Mouse (Mus musculus) limb, embryonic 11.5 days (tissue): ENCODE measurements around the gene Pxn. TPM values are rescaled to one million over a fixed set of nuclear protein-coding genes. Genes with fewer than 3 reads are reported as not detected.

Experiments
- ATAC-seq: fragments of 200-750 bp; cut with Nextera tagmentation; 2 replicates; pipeline ENCODE4 v1.8.0; 2017; ENCODE audit warnings: low read depth; ENCODE audit not compliant: insufficient number of reproducible peaks, low FRiP score, low TSS enrichment
- DNase-seq: peaks from one replicate; pipeline ENCODE4 v3.0.0-alpha.2; 2015; ENCODE audit warnings: low spot score
- H3K27ac ChIP-seq: fragments of 300-500 bp; sonication (generic); replicated peaks from 2 replicates; pipeline ENCODE4 v1.5.1; 2014; ENCODE audit warnings: low read depth, mild to moderate bottlenecking, low read length
- H3K27me3 ChIP-seq: fragments of 300-500 bp; sonication (generic); 2 replicates; pipeline ENCODE4 v1.6.1; 2014; ENCODE audit warnings: mild to moderate bottlenecking, low read length, mixed read lengths; ENCODE audit not compliant: control insufficient read depth, insufficient read depth
- H3K36me3 ChIP-seq: fragments of 300-500 bp; sonication (generic); 2 replicates; pipeline ENCODE4 v1.6.1; 2014; ENCODE audit warnings: mild to moderate bottlenecking, low read length, moderate library complexity, mixed read lengths; ENCODE audit not compliant: control insufficient read depth, insufficient read depth
- H3K4me1 ChIP-seq: fragments of 300-500 bp; sonication (generic); 2 replicates; pipeline ENCODE4 v1.6.1; 2014; ENCODE audit warnings: low read length, mixed read lengths; ENCODE audit not compliant: control insufficient read depth, insufficient read depth
- H3K4me2 ChIP-seq: fragments of 300-500 bp; sonication (generic); 2 replicates; pipeline ENCODE4 v1.6.1; 2014; ENCODE audit warnings: low read depth, mild to moderate bottlenecking, moderate library complexity; ENCODE audit not compliant: severe bottlenecking
- H3K4me3 ChIP-seq: fragments of 300-500 bp; sonication (generic); 2 replicates; pipeline ENCODE4 v1.5.1; 2014; ENCODE audit warnings: low read depth, low read length
- H3K9ac ChIP-seq: fragments of 300-500 bp; sonication (generic); 2 replicates; pipeline ENCODE4 v1.6.1; 2014; ENCODE audit warnings: mild to moderate bottlenecking, low read length
- H3K9me3 ChIP-seq: fragments of 300-500 bp; sonication (generic); 2 replicates; pipeline ENCODE4 v1.6.1; 2016; ENCODE audit warnings: low read length; ENCODE audit not compliant: control insufficient read depth
- WGBS: fragments of 180-500 bp; shearing (Covaris S2); extraction: QIAGEN DNeasy Blood & Tissue Kit; methylation state at CpG from one replicate; pipeline ENCODE4 v1.1.7; 2014; 5-methylcytosine and 5-hydroxymethylcytosine counted together
- polyA plus RNA-seq: library from polyadenylated mRNA; unstranded; fragments of >200 nt; fragmentation: Nextera tagmentation; extraction: Ambion mirVana; gene quantifications from 2 replicates; pipeline ENCODE4 v1.2.1, GENCODE M21; 2014

The Pxn gene
- polyA plus RNA-seq, 1 experiment from 2014 or later: 17.7 TPM

DNA sequence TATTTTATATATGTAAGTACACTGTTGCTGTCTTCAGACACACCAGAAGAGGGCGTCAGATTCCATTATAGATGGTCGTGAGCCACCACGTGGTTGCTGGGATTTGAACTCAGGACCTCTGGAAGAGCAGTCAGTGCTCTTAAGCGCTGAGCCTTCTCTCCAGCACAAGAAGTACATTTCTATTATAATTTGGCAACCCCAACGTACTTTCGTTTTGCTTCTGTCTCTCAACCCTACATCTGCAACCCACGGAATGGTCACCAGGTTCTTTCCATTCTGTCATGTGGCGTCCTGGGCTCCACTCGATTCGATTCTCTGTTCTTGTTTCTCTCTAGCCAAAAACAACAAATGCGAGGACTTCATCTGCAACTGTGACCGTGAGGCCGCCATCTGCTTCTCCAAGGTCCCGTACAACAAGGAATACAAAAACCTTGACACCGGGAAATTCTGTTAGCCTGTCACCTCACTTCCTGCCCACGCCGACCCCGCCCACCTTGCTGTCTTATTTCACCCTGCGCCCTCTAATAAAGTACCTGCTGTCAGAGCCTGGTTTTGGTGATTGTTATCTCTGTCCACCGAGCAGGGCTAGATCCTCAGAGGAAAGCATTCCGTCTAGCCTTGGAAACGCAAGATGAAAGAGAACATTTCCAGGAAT is 32.2 kb upstream of the Pxn start:
- H3K4me1 ChIP-seq: 0 out of 2 replicates have a peak, but pooled peaks cover 7% of the 10 kb centered on the region
- ATAC-seq (no peak), DNase-seq (no peak)
- no peak overlapping the region for H3K9ac ChIP-seq
- H3K27me3 ChIP-seq: peaks cover under 1% of the 10 kb centered on the region; the same call in 1 of the 2 replicates
- no peak overlapping the region for H3K4me3 ChIP-seq
- no peak overlapping the region for H3K4me2 ChIP-seq
- H3K36me3 ChIP-seq: no peaks in the 10 kb centered on the region
- 74% methylated on average over 22 of the region's 22 CpGs for WGBS
- H3K27ac ChIP-seq: no peak overlapping the region
- no peaks in the 10 kb centered on the region for H3K9me3 ChIP-seq

DNA sequence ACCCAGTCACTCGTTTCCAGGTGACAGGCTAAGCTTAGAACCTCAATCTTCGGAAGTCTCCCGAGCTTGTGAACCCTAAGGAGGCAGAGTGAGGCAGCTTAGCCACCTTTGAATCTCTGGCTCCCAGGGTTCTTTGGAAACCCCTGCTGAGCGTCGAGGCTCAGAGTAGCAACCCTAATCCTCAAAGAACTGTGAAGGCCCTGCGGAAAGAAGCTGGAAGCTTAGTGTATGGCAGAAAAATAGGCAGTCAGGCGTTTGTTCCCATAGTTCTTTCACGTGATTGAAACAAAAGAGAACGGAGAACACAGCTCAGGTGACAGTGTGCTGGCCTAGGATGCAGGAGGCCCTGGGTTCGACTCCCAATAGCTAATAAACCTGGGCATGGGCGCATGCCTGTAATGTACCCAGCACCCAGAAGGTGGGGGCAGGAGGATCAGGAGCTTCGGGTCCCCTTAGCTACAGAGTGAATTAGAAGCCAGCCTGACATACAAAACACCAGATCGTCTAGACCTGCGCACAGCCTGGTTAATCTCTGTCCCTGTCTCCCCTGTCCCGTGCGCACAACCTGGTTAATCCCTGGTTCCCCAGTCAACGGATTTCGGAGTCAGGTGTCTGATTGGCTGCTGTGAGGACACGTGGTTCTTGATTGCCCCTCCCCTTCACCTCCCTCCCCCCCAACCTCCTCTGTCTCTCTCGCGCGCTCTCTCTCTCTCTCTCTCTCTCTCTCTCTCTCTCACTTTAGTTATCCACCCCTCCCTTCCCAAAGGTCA is 31.0 kb upstream of the Pxn start:
- 11% methylated on average over 22 of the region's 22 CpGs for WGBS
- Histone ChIP-seq H3K27ac (0 out of 2 replicates have a peak overlapping the region, but pooled peaks have one; percentile 21), H3K36me3 (no peaks in the 10 kb centered on the region), H3K4me2 (peak overlapping the region; percentile 51), H3K9ac (peak overlapping the region; percentile 45), H3K4me1 (0 out of 2 replicates have a peak, but pooled peaks cover 7% of the 10 kb centered on the region), H3K9me3 (no peaks in the 10 kb centered on the region), H3K27me3 (peaks cover 5% of the 10 kb centered on the region; the same call in 1 of the 2 replicates), H3K4me3 (peak overlapping the region; percentile 23)
- DNase-seq (peak; percentile 63), ATAC-seq (peak; percentile 74)

DNA sequence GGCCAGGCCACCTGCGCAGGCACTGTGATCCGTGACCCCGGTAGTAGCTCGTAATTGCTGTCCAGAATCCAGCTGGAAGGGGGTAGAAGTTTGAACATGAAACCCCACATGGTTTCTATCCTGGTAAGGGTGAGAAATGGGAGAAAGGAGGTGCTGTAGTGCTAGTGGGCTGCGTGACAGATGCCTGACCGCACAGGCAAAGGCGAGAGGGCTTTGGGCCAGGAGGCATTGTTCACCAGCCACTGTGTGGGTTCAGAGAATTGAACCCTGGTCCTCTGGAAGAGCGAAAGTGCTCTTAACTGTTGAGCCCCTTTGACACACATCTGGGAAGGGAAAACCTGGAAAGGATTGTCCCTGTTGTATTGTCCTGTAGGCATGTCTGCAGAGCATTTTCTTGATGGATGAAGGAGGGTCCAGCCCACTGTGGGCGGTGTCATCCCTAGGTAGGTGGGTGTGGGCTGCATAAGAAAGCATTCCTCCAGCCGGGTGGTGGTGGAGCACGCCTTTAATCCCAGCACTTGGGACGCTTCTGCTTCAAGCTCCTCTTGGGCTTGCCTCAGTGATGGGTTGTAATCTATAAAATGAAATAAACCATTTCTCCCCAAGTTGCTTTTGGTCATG is 30.3 kb upstream of the Pxn start:
- H3K9ac ChIP-seq: peak overlapping the region; percentile 35; the same call in 1 of the 2 replicates
- no peaks in the 10 kb centered on the region for H3K9me3 ChIP-seq
- ATAC-seq (peak; percentile 21; the same call in 1 of the 2 replicates), DNase-seq (no peak)
- WGBS: 31% methylated on average over 12 of the region's 12 CpGs
- H3K27ac ChIP-seq: no peak overlapping the region
- peak overlapping the region; percentile 23 for H3K4me3 ChIP-seq
- H3K27me3 ChIP-seq: peaks cover 10% of the 10 kb centered on the region; the same call in 1 of the 2 replicates
- H3K4me1 ChIP-seq: 0 out of 2 replicates have a peak, but pooled peaks cover 3% of the 10 kb centered on the region
- H3K36me3 ChIP-seq: no peaks in the 10 kb centered on the region
- peak overlapping the region; percentile 51 for H3K4me2 ChIP-seq

DNA sequence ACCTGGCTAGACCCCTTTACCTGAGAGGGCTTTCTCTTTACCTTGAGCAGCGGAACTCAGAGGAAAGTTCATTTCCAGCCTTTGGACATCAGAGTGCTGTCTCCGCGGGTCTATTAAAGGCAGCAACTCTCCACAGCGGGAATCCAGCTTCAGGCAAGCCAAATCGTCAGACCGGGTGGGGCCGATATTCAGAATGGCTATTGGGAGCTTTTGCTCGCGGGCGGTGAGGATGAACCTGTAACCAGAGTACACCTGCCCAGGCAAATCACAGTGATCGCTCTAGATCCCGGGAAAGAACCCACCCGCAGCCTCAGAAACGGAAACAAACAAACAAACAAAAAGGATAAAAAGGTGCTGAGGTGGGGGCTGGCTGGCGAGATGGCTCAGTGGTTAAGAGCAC is 26.9 kb upstream of the Pxn start:
- 37% methylated on average over 15 of the region's 15 CpGs for WGBS
- H3K36me3 ChIP-seq: no peaks in the 10 kb centered on the region
- H3K4me2 ChIP-seq: no peak overlapping the region; the same call in 1 of the 2 replicates
- peaks cover 17% of the 10 kb centered on the region for H3K27me3 ChIP-seq
- peaks cover 8% of the 10 kb centered on the region; the same call in 1 of the 2 replicates for H3K4me1 ChIP-seq
- H3K4me3 ChIP-seq: no peak overlapping the region
- ATAC-seq (no peak), DNase-seq (no peak)
- no peaks in the 10 kb centered on the region for H3K9me3 ChIP-seq
- no peak overlapping the region for H3K27ac ChIP-seq
- H3K9ac ChIP-seq: no peak overlapping the region

DNA sequence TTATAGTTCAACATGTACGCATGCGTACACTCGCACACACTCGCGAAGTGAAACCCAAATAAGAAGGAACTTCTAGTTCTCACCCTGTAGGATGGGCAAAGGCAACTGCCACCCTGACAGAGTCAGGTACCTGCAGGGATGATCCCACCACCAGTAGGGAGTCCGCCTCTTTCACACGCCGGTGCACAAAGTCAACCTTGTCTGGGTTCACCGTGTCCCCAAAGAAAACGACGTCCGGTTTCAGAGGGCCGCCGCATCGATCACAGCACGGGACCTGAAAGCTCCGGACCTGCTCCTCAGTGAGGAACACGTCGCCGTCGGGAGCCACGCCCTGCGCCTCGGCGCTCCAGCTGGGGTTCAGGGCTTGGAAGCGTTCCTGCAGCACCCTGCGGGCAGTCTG is 26.4 kb upstream of the Pxn start:
- WGBS: 17% methylated on average over 27 of the region's 27 CpGs
- H3K9ac ChIP-seq: no peak overlapping the region

DNA sequence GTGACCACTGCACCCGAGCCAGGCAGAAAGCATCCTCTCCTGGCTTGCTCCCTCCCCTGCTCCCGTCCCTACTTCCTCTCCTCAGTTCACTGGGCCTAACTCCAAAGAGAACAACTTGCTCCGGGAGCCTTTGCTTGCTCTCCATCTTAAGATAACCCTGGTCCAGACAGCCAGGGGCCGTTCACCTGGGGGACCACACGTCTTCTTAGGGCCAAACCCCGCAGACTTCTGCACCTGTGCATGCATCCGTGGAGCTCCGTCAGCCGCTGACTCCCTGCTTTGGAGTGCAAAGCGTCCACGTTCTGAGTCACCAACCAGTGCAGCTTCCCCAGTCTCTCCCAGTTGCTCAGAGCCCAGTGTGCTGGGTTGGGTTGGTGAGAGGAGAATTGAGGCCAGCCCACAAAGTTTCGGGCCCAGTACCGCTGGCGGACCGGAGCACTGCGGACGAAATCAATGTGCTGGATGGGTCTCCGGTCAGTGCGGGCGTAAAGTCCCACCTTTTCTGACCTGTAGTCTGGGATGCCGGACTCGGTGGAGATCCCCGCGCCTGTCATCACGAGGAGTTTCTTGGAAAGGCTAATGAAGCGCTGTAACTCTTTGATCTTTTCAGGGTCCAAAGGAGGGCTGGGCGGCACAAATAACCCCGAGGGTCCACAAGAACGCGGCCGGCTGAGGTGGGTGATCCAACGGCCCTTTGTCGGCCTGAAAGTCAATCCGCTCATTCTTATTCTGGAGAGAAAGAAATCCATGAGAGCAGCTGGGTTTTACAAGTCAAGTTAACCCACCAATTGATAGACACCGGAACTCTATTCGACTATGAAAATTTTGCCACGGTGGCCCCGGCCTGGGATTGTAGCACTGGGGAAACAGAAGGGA is 23.8 kb upstream of the Pxn start:
- peak overlapping the region; percentile 22; the same call in 1 of the 2 replicates for H3K4me2 ChIP-seq
- no peaks in the 10 kb centered on the region for H3K36me3 ChIP-seq
- peaks cover 17% of the 10 kb centered on the region for H3K27me3 ChIP-seq
- H3K27ac ChIP-seq: no peak overlapping the region
- ATAC-seq: no peak
- WGBS: 25% methylated on average over 38 of the region's 38 CpGs
- DNase-seq: no peak
- no peak overlapping the region for H3K4me3 ChIP-seq
- H3K9ac ChIP-seq: no peak overlapping the region
- no peaks in the 10 kb centered on the region for H3K9me3 ChIP-seq
- H3K4me1 ChIP-seq: peaks cover 7% of the 10 kb centered on the region; the same call in 1 of the 2 replicates

More for the DNA sequence above, 26.4 kb upstream of the Pxn start:
- Histone ChIP-seq H3K9me3 (no peaks in the 10 kb centered on the region), H3K27ac (no peak overlapping the region), H3K36me3 (no peaks in the 10 kb centered on the region), H3K4me1 (peaks cover 11% of the 10 kb centered on the region; the same call in 1 of the 2 replicates), H3K4me2 (no peak overlapping the region), H3K27me3 (peaks cover 17% of the 10 kb centered on the region), H3K4me3 (no peak overlapping the region)
- ATAC-seq (no peak), DNase-seq (no peak)

DNA sequence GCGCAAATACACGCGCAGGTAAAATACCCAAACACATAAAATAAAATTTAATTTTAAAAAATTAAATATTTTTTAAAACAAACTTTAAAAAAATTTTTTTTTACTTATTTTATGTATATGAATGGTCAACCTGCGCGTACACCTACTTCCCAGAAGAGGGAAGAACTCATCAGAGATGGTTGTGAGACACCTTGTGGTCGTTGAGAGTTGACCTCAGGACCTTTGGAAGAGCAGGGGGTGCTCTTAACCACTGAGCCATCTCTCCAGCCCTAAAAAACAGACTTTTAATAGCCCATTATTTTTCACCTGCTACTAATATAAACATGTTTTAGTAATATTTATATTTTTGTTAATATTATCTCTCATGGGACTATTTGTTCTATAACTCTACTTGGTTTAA is 23.1 kb upstream of the Pxn start:
- Histone ChIP-seq H3K9me3 (no peaks in the 10 kb centered on the region), H3K4me3 (no peak overlapping the region), H3K36me3 (no peaks in the 10 kb centered on the region), H3K27me3 (peaks cover 17% of the 10 kb centered on the region), H3K4me1 (peaks cover 7% of the 10 kb centered on the region; the same call in 1 of the 2 replicates), H3K4me2 (no peak overlapping the region), H3K9ac (no peak overlapping the region), H3K27ac (no peak overlapping the region)
- 26% methylated on average over 6 of the region's 6 CpGs for WGBS
- DNase-seq (no peak), ATAC-seq (no peak)
